Mouse (Mus musculus): ENCODE measurements around the gene Nr4a1.
A peak's percentile ranks its signal among the peaks of the same experiment; 100 is the strongest.

Nr4a1 gene

GRCm38 (mm10) chr15:101258420-101258819, 4.4 kb downstream of the Nr4a1 start:
- DNase-seq: no peak

GRCm38 (mm10) chr15:101259922-101260321, 5.9 kb downstream of the Nr4a1 start:
- DNase-seq: no peak

GRCm38 (mm10) chr15:101260387-101260786, 6.3 kb downstream of the Nr4a1 start:
- peak; percentile 77 for DNase-seq

GRCm38 (mm10) chr15:101260874-101261622, 7.0 kb downstream of the Nr4a1 start:
- peak; percentile 48 for DNase-seq

- DNase-seq: peak; percentile 58
Measured at GRCm38 (mm10) chr15:101262502-101262901, 8.4 kb downstream of the Nr4a1 start.

- peak; percentile 98 for DNase-seq
Measured at GRCm38 (mm10) chr15:101266132-101266963, 12.3 kb downstream of the Nr4a1 start.

- DNase-seq: peak; percentile 63
Measured at GRCm38 (mm10) chr15:101267053-101268032, 13.3 kb downstream of the Nr4a1 start.

- DNase-seq: no peak
Measured at GRCm38 (mm10) chr15:101270101-101270820, 16.2 kb downstream of the Nr4a1 start.

GRCm38 (mm10) chr15:101271107-101271506, 17.0 kb downstream of the Nr4a1 start:
- DNase-seq: no peak

- DNase-seq: no peak
Measured at GRCm38 (mm10) chr15:101271513-101271912, 17.4 kb downstream of the Nr4a1 start.

GRCm38 (mm10) chr15:101274380-101274779, 20.3 kb downstream of the Nr4a1 start:
- no peak for DNase-seq

GRCm38 (mm10) chr15:101277351-101277899, 23.4 kb downstream of the Nr4a1 start:
- DNase-seq: no peak

- no peak for DNase-seq
Measured at GRCm38 (mm10) chr15:101278589-101278988, 24.5 kb downstream of the Nr4a1 start.

- peak; percentile 62 for DNase-seq
Measured at GRCm38 (mm10) chr15:101279430-101279999, 25.4 kb downstream of the Nr4a1 start.

GRCm38 (mm10) chr15:101282471-101282870, 28.4 kb downstream of the Nr4a1 start:
- no peak for DNase-seq

GRCm38 (mm10) chr15:101283183-101283910, 29.3 kb downstream of the Nr4a1 start:
- DNase-seq: peak; percentile 71

GRCm38 (mm10) chr15:101283911-101284750, 30.1 kb downstream of the Nr4a1 start, which contains the start of gene Atg101:
TSS of gene Atg101 (plus strand) at chr15:101284272.
- DNase-seq: peak; percentile 95

- DNase-seq: peak; percentile 54
Measured at GRCm38 (mm10) chr15:101286129-101286770, 32.2 kb downstream of the Nr4a1 start.

GRCm38 (mm10) chr15:101287361-101287760, 33.3 kb downstream of the Nr4a1 start:
- DNase-seq: no peak
